Mouse (Mus musculus): ENCODE measurements around the gene Myzap. TPM values are rescaled to one million over a fixed set of nuclear protein-coding genes. Genes with fewer than 3 reads are reported as not detected.
"Not testable (repeated sequence)": the region's sequence is repeated elsewhere in the genome, so short reads cannot be mapped to it uniquely, and the experiment has no call there.

Myzap gene
- polyA plus RNA-seq, 1 experiment, result not detected

DNA sequence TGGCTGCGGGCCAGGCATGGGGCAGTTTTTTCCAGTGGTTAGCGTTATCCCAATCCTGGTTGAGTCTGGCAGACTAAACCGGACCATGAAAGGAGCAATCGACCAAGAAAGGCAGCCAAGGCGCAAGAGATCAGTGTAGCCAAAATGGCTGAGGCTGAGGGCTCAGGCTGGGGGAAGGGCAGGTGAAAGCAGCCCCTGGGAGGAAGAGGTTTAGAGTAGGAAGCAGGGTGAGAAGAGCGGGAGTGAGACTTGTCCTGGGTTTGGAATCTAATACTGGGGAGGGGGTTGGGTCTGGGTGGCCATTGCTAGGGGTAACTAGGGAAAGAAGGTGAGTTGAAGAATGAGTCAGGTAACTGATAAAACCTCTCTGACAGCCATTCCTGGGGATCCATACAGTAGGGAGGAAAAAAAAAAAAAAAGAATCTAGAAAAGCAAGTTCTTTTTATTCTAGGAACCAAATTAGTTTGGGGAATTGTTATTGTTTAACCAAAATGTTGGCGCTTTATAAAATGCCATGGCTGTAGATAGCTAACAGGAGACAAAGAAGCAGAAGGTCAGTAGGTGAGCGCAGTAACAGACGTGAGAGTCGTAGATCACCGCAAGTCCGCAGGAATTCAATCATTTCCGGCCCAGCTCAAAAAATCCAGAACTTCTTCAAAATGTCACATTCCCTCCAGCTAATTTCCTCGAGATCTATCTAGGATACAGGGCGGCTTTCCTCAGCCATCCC is 99.7 kb downstream of the Myzap start:
- H3K27ac ChIP-seq (ENCODE audit: insufficient read depth, low read depth, low read length), result no peak overlapping the region
- TF ChIP-seq POLR2A (IDR thresholded peaks at IDR 0.05; ENCODE audit: borderline replicate concordance, low read depth, low read length) (no peak), CTCF (IDR thresholded peaks at IDR 0.05; ENCODE audit: low read depth, low read length) (no peak)
- no peaks in the 10 kb centered on the region for H3K4me1 ChIP-seq (ENCODE audit: control insufficient read depth, insufficient read depth, low read length)
- no peak overlapping the region for H3K4me3 ChIP-seq (ENCODE audit: insufficient read depth, low read length)

DNA sequence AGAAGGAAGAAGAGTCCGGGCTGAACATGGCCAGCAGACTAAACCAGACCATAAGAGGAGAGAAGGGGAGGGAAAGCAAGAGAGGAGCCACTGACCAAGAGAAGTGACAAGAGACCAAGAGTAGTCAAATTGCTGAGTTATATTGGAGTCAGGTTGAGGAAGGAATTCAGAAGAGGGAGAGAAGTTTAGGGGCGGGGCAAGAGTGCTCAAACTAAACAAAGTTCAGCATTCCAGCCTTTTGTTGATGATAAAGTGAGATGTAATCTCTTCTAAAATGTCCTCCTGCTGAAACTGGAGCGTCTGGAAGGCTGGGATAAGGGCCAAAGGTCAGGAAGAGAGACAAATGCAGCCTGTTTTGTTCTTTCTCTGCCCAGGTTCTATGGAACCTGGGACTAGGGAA is 102.1 kb downstream of the Myzap start:
- no peak for TF ChIP-seq POLR2A (IDR thresholded peaks at IDR 0.05; ENCODE audit: borderline replicate concordance, low read depth, low read length)
- TF ChIP-seq CTCF (IDR thresholded peaks at IDR 0.05; ENCODE audit: low read depth, low read length), result no peak
- Histone ChIP-seq H3K27ac (ENCODE audit: insufficient read depth, low read depth, low read length) (no peak overlapping the region), H3K4me3 (ENCODE audit: insufficient read depth, low read length) (no peak overlapping the region), H3K4me1 (ENCODE audit: control insufficient read depth, insufficient read depth, low read length) (no peaks in the 10 kb centered on the region)

DNA sequence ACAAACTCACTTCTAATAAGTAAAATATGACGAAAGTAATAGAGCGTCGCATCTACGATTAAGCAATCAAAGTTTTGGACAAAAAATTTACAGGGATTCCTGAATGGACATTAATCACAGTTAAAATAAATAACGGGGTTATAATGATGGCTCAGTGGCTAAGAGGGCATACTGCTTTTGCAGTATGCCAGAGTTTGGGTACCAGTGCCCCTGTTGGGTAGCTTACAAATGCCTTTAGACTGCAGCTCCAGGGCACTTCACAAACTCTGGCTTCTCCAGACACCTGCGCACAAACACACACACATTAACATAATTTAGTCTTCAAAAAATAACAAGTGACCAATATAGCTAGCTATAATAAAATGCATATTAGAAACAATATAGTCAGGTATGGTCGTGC is 106.0 kb downstream of the Myzap start:
- Histone ChIP-seq H3K27ac (ENCODE audit: insufficient read depth, low read depth, low read length) (no peak overlapping the region), H3K4me1 (ENCODE audit: control insufficient read depth, insufficient read depth, low read length) (peaks cover 11% of the 10 kb centered on the region), H3K4me3 (ENCODE audit: insufficient read depth, low read length) (no peak overlapping the region)
- no peak for TF ChIP-seq CTCF (IDR thresholded peaks at IDR 0.05; ENCODE audit: low read depth, low read length)

DNA sequence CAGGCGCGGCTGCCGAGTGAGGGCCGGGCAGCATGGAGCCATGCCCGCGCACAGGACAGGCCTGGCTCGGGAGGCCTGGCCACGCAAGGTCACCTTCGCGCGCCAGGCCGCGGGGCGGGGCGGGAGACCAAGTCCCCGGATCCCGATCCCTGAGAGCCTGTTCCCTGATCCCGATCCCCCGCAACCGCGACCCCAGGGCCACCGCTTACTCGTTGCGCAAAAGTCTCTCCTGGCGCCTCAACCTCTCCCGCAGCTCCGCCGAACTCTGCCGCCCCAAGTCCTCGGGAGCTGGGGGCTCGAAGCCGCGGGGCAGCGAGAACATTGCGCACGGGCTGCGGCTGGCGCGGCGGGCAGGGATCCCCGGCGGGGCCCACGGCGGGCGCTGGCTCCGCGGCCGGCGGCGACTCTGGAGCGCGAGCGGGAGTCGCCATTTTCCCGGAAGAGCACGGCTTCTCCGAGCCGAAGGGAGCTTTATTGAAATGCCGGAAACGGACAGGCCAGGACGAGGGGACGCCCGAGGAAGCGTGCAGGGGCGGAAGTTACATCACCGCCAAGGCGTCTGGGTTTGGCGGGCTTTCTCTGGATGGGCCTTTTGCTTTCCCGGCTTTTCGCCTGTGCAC is 106.6 kb downstream of the Myzap start, which contains the start of gene Polr2m:
Gene Polr2m, minus strand, starts transcription at position 461 of the 620 bp plus-strand sequence.
- peaks cover 11% of the 10 kb centered on the region for H3K4me1 ChIP-seq (ENCODE audit: control insufficient read depth, insufficient read depth, low read length)
- H3K27ac ChIP-seq (ENCODE audit: insufficient read depth, low read depth, low read length), result peak within 1 kb of the TSS; percentile 74
- TF ChIP-seq CTCF (IDR thresholded peaks at IDR 0.05; ENCODE audit: low read depth, low read length) (no peak), POLR2A (IDR thresholded peaks at IDR 0.05; ENCODE audit: borderline replicate concordance, low read depth, low read length) (0 out of 2 replicates have a peak, but pooled peaks have one; percentile 32)
- H3K4me3 ChIP-seq (ENCODE audit: insufficient read depth, low read length), result peak within 1 kb of the TSS; percentile 83

DNA sequence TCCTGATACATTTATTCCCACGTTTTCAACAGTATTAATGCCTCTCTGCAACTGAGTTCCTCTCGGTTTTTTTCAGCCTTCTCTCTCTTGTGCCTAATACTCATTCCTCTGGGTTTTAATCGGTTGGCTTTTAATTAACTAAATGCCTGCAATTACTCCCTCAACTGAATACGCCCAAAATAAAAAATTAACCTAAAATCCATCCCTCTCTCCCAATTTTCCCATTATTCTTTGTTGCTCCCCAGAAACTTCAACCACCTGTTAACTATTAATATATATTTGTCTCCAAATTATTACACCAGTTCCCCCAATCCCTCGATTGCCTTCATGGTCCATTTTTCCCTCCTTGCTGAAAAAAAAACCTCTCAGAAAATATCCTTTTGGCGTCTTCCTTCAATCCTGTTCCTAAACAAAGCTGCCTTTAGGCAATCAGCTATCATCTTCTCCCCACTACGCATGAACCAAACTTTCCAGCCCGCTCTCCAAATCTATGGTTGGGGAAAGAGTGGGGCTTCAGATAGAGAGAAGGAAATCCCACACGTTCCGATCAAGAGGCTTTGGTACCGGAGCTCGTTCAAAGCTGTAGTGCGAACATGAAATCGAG is 107.2 kb downstream of the Myzap start:
- Histone ChIP-seq H3K4me3 (ENCODE audit: insufficient read depth, low read length) (peak overlapping the region; percentile 83), H3K4me1 (ENCODE audit: control insufficient read depth, insufficient read depth, low read length) (peaks cover 11% of the 10 kb centered on the region), H3K27ac (ENCODE audit: insufficient read depth, low read depth, low read length) (peak overlapping the region; percentile 74)
- TF ChIP-seq POLR2A (IDR thresholded peaks at IDR 0.05; ENCODE audit: borderline replicate concordance, low read depth, low read length), result no peak
- no peak for TF ChIP-seq CTCF (IDR thresholded peaks at IDR 0.05; ENCODE audit: low read depth, low read length)

DNA sequence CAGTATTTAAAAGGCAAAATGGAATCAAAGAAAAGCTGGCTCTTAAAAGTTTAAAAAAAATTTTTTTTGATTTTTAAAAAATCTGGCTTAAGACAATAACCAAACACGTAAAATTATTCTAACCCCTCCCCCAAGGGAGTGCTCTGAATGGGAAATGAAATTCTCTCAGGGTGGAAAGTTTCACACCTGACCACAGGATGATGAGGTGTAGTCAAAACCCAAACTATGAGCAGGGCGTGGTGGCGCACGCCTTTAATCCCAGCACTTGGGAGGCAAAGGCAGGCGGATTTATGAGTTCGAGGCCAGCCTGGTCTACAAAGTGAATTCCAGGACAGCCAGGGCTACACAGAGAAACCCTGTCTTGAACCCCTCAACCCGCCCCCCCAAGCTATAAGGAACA is 108.3 kb downstream of the Myzap start:
- H3K4me3 ChIP-seq (ENCODE audit: insufficient read depth, low read length); H3K27ac ChIP-seq (ENCODE audit: insufficient read depth, low read depth, low read length): not testable (repeated sequence)
- peaks cover 11% of the 10 kb centered on the region for H3K4me1 ChIP-seq (ENCODE audit: control insufficient read depth, insufficient read depth, low read length)

DNA sequence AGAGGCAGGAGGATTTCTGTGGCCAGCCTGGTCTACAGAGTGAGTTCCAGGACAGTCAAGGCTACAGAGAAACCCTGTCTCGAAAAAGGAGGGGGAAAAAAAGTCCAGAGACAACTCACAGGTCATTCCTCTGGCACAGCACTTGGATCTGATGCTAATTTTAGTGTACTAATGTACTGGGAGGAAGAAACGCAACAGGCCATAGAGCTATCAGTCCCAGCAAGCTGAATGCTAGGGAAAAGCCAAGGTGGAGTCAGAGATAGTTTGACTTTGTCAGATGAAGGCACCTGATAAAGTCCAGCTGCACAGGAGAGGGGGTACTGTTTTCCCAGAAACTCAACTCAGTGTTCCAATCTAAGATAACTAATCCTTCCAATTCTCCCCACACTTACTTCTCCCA is 111.9 kb downstream of the Myzap start:
- Histone ChIP-seq H3K4me3 (ENCODE audit: insufficient read depth, low read length) (no peak overlapping the region), H3K4me1 (ENCODE audit: control insufficient read depth, insufficient read depth, low read length) (peaks cover 11% of the 10 kb centered on the region), H3K27ac (ENCODE audit: insufficient read depth, low read depth, low read length) (no peak overlapping the region)
- TF ChIP-seq POLR2A (IDR thresholded peaks at IDR 0.05; ENCODE audit: borderline replicate concordance, low read depth, low read length) (no peak), CTCF (IDR thresholded peaks at IDR 0.05; ENCODE audit: low read depth, low read length) (no peak)

DNA sequence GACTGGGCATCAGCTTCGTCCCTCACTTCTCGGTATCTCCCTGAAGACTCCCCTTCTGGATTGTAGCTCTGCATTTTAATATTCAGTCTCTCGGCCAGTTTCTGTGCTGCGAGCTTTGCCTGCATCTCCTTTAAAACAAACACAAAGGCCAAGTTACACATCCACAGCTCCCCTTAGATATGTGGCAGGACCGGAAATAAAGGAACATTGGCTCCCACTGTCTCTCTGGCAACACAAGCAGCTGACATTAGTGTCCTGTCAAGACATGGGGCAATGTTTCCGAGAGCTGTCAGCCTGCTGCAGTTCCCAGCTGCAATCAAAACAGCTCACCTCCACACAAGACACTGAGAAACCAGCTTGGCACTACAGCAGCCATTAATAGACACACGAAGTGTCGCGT is 112.7 kb downstream of the Myzap start:
- no peak for TF ChIP-seq POLR2A (IDR thresholded peaks at IDR 0.05; ENCODE audit: borderline replicate concordance, low read depth, low read length)
- TF ChIP-seq CTCF (IDR thresholded peaks at IDR 0.05; ENCODE audit: low read depth, low read length), result no peak
- no peak overlapping the region for H3K27ac ChIP-seq (ENCODE audit: insufficient read depth, low read depth, low read length)
- H3K4me1 ChIP-seq (ENCODE audit: control insufficient read depth, insufficient read depth, low read length), result peaks cover 11% of the 10 kb centered on the region
- H3K4me3 ChIP-seq (ENCODE audit: insufficient read depth, low read length), result no peak overlapping the region

DNA sequence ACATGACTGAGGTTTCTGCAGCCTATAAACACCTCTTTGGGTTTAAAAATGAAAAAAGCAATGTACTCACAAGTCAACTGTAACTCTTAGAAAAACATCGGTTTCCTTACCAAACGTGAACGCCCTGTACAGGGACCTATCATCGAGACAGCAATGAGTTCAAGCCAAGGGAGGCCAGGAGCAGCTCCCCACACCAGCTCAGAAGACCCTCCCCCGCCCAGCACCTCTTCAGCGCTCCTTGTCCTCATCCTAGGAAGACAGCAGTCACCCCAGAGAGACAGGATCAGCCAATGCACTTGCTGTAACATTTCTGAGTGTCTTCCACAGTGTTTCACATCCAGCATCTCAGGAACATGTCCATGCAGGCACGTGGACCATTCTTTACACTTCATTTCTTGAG is 113.6 kb downstream of the Myzap start:
- peaks cover 8% of the 10 kb centered on the region for H3K4me1 ChIP-seq (ENCODE audit: control insufficient read depth, insufficient read depth, low read length)
- no peak overlapping the region for H3K27ac ChIP-seq (ENCODE audit: insufficient read depth, low read depth, low read length)
- no peak overlapping the region for H3K4me3 ChIP-seq (ENCODE audit: insufficient read depth, low read length)
- TF ChIP-seq POLR2A (IDR thresholded peaks at IDR 0.05; ENCODE audit: borderline replicate concordance, low read depth, low read length) (no peak), CTCF (IDR thresholded peaks at IDR 0.05; ENCODE audit: low read depth, low read length) (no peak)

DNA sequence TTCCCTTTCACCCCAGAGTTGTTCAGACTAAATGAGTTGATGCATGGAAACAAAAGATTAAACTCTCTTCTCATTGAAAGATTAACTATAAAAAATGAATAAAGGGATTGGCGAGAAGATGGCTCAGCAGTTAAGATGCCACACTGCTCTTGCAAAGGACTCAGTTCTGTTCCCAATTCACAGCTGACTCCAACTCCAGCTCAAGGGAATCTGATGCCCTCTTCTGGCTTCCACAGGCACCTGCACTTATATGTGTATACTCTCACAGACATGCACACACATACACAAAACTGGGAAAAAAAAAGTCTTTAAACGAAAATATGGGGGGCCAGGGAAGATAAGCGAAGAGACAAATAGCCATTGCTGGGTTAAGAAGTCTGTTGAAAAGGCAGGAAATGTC is 115.6 kb downstream of the Myzap start:
- Histone ChIP-seq H3K27ac (ENCODE audit: insufficient read depth, low read depth, low read length) (no peak overlapping the region), H3K4me3 (ENCODE audit: insufficient read depth, low read length) (no peak overlapping the region), H3K4me1 (ENCODE audit: control insufficient read depth, insufficient read depth, low read length) (no peaks in the 10 kb centered on the region)
- TF ChIP-seq CTCF (IDR thresholded peaks at IDR 0.05; ENCODE audit: low read depth, low read length), result no peak
- no peak for TF ChIP-seq POLR2A (IDR thresholded peaks at IDR 0.05; ENCODE audit: borderline replicate concordance, low read depth, low read length)

Measured in bone marrow macrophage, adult 2 months (primary cell).